Mouse (Mus musculus): ENCODE data around the gene Unc13b. TPM values are rescaled to one million over a fixed set of nuclear protein-coding genes. Genes with fewer than 3 reads are reported as not detected.

Unc13b gene
- polyA plus RNA-seq, 1 experiment from 2014 or later = 19.2 TPM

- 96% methylated on average over 7 of the region's 7 CpGs for WGBS
- ATAC-seq (ENCODE audit: low FRiP score, low read depth) = no peak
- H3K4me3 ChIP-seq = no peak overlapping the region
- H3K9me3 ChIP-seq = no peaks in the 10 kb centered on the region
- no peaks in the 10 kb centered on the region for H3K27me3 ChIP-seq
- no peak overlapping the region for H3K27ac ChIP-seq (replicated peaks)
- H3K4me2 ChIP-seq = no peak overlapping the region
- H3K9ac ChIP-seq = no peak overlapping the region
- peaks cover 29% of the 10 kb centered on the region for H3K36me3 ChIP-seq
- H3K4me1 ChIP-seq (replicated peaks) = peaks cover 35% of the 10 kb centered on the region
These were observed 29.6 kb upstream of the Unc13b start for GRCm38 (mm10) chr4:43029121-43029520.

- Histone ChIP-seq H3K27me3 (no peaks in the 10 kb centered on the region), H3K9me3 (no peaks in the 10 kb centered on the region), H3K4me2 (no peak overlapping the region; the same call in 1 of the 2 replicates), H3K4me1 (replicated peaks) (peaks cover 29% of the 10 kb centered on the region), H3K4me3 (no peak overlapping the region), H3K36me3 (peaks cover 35% of the 10 kb centered on the region), H3K9ac (no peak overlapping the region), H3K27ac (replicated peaks) (no peak overlapping the region)
- ATAC-seq (ENCODE audit: low FRiP score, low read depth) = no peak
- WGBS = 95% methylated on average over 9 of the region's 9 CpGs
These were observed 29.0 kb upstream of the Unc13b start for GRCm38 (mm10) chr4:43029749-43030148.

GRCm38 (mm10) chr4:43030352-43030751 lies 28.4 kb upstream of the Unc13b start:
- Histone ChIP-seq H3K4me3 (peak overlapping the region; percentile 83), H3K36me3 (peaks cover 40% of the 10 kb centered on the region), H3K9ac (peak overlapping the region; percentile 92), H3K4me1 (replicated peaks) (peaks cover 24% of the 10 kb centered on the region), H3K27me3 (no peaks in the 10 kb centered on the region), H3K4me2 (peak overlapping the region; percentile 71), H3K9me3 (no peaks in the 10 kb centered on the region), H3K27ac (replicated peaks) (peak overlapping the region; percentile 84)
- 77% methylated on average over 9 of the region's 9 CpGs for WGBS
- no peak for ATAC-seq (ENCODE audit: low FRiP score, low read depth)

- peak; percentile 65 for ATAC-seq (ENCODE audit: low FRiP score, low read depth)
- Histone ChIP-seq H3K27me3 (no peaks in the 10 kb centered on the region), H3K9me3 (no peaks in the 10 kb centered on the region), H3K36me3 (peaks cover 45% of the 10 kb centered on the region), H3K27ac (replicated peaks) (peak overlapping the region; percentile 84), H3K4me3 (peak overlapping the region; percentile 83), H3K4me2 (peak overlapping the region; percentile 71), H3K4me1 (replicated peaks) (peaks cover 24% of the 10 kb centered on the region), H3K9ac (peak overlapping the region; percentile 92)
- WGBS = 2% methylated on average over 28 of the region's 28 CpGs
These were observed 27.9 kb upstream of the Unc13b start for GRCm38 (mm10) chr4:43030780-43031230.

- peaks cover 24% of the 10 kb centered on the region for H3K4me1 ChIP-seq (replicated peaks)
- H3K9me3 ChIP-seq = no peaks in the 10 kb centered on the region
- peaks cover 49% of the 10 kb centered on the region for H3K36me3 ChIP-seq
- H3K9ac ChIP-seq = peak within 1 kb of the TSS; percentile 92
- H3K27me3 ChIP-seq = no peaks in the 10 kb centered on the region
- peak within 1 kb of the TSS; percentile 84 for H3K27ac ChIP-seq (replicated peaks)
- H3K4me3 ChIP-seq = peak within 1 kb of the TSS; percentile 83
- peak; percentile 96 for ATAC-seq (ENCODE audit: low FRiP score, low read depth)
- under 1% methylated on average over 38 of the region's 38 CpGs for WGBS
- H3K4me2 ChIP-seq = peak within 1 kb of the TSS; percentile 71
These were observed 27.3 kb upstream of the Unc13b start, which contains the start of gene Stoml2 for GRCm38 (mm10) chr4:43031237-43031995. Stoml2 (minus strand) TSS chr4:43031710.

- peaks cover 29% of the 10 kb centered on the region for H3K4me1 ChIP-seq (replicated peaks)
- WGBS = 100% methylated on average over 1 of the region's 1 CpGs
- H3K36me3 ChIP-seq = peaks cover 44% of the 10 kb centered on the region
- H3K27ac ChIP-seq (replicated peaks) = peak overlapping the region; percentile 84; the same call in 1 of the 2 replicates
- H3K9me3 ChIP-seq = no peaks in the 10 kb centered on the region
- ATAC-seq (ENCODE audit: low FRiP score, low read depth) = no peak
- H3K27me3 ChIP-seq = no peaks in the 10 kb centered on the region
- H3K4me3 ChIP-seq = no peak overlapping the region
- H3K9ac ChIP-seq = no peak overlapping the region
- H3K4me2 ChIP-seq = no peak overlapping the region
These were observed 26.3 kb upstream of the Unc13b start for GRCm38 (mm10) chr4:43032501-43032900.

- WGBS = 85% methylated on average over 14 of the region's 14 CpGs
- Histone ChIP-seq H3K27ac (replicated peaks) (no peak overlapping the region), H3K4me2 (no peak overlapping the region), H3K9me3 (no peaks in the 10 kb centered on the region), H3K36me3 (peaks cover 38% of the 10 kb centered on the region), H3K4me3 (no peak overlapping the region), H3K27me3 (no peaks in the 10 kb centered on the region), H3K9ac (no peak overlapping the region), H3K4me1 (replicated peaks) (peaks cover 39% of the 10 kb centered on the region)
- no peak for ATAC-seq (ENCODE audit: low FRiP score, low read depth)
These were observed 25.3 kb upstream of the Unc13b start for GRCm38 (mm10) chr4:43033481-43033880.

- H3K9me3 ChIP-seq = no peaks in the 10 kb centered on the region
- 92% methylated on average over 6 of the region's 6 CpGs for WGBS
- no peak for ATAC-seq (ENCODE audit: low FRiP score, low read depth)
These were observed 22.9 kb upstream of the Unc13b start for GRCm38 (mm10) chr4:43035851-43036250.

GRCm38 (mm10) chr4:43036356-43036755 lies 22.4 kb upstream of the Unc13b start:
- Histone ChIP-seq H3K36me3 (peaks cover 33% of the 10 kb centered on the region), H3K4me2 (no peak overlapping the region), H3K4me1 (replicated peaks) (peaks cover 44% of the 10 kb centered on the region), H3K27ac (replicated peaks) (no peak overlapping the region), H3K27me3 (no peaks in the 10 kb centered on the region), H3K9ac (no peak overlapping the region), H3K4me3 (no peak overlapping the region), H3K9me3 (no peaks in the 10 kb centered on the region)
- WGBS = 87% methylated on average over 10 of the region's 10 CpGs
- no peak for ATAC-seq (ENCODE audit: low FRiP score, low read depth)

More at GRCm38 (mm10) chr4:43035851-43036250, 22.9 kb upstream of the Unc13b start:
- no peak overlapping the region for H3K4me3 ChIP-seq
- H3K4me2 ChIP-seq = no peak overlapping the region
- peaks cover 33% of the 10 kb centered on the region for H3K36me3 ChIP-seq
- no peak overlapping the region for H3K27ac ChIP-seq (replicated peaks)
- H3K27me3 ChIP-seq = no peaks in the 10 kb centered on the region
- H3K4me1 ChIP-seq (replicated peaks) = peaks cover 43% of the 10 kb centered on the region
- no peak overlapping the region for H3K9ac ChIP-seq

GRCm38 (mm10) chr4:43037860-43038566 lies 20.7 kb upstream of the Unc13b start:
- 70% methylated on average over 4 of the region's 4 CpGs for WGBS
- Histone ChIP-seq H3K36me3 (peaks cover 33% of the 10 kb centered on the region), H3K27me3 (no peaks in the 10 kb centered on the region), H3K4me3 (no peak overlapping the region), H3K4me2 (peak overlapping the region; percentile 82), H3K27ac (replicated peaks) (no peak overlapping the region), H3K4me1 (replicated peaks) (peaks cover 33% of the 10 kb centered on the region), H3K9me3 (no peaks in the 10 kb centered on the region), H3K9ac (no peak overlapping the region)
- ATAC-seq (ENCODE audit: low FRiP score, low read depth) = no peak

- WGBS = 55% methylated on average over 15 of the region's 15 CpGs
- no peaks in the 10 kb centered on the region for H3K9me3 ChIP-seq
- H3K4me2 ChIP-seq = peak overlapping the region; percentile 82
- no peaks in the 10 kb centered on the region for H3K27me3 ChIP-seq
- peaks cover 41% of the 10 kb centered on the region for H3K4me1 ChIP-seq (replicated peaks)
- peaks cover 25% of the 10 kb centered on the region for H3K36me3 ChIP-seq
- peak overlapping the region; percentile 94 for H3K4me3 ChIP-seq
- peak overlapping the region; percentile 82; the same call in 1 of the 2 replicates for H3K27ac ChIP-seq (replicated peaks)
- H3K9ac ChIP-seq = peak overlapping the region; percentile 82
- ATAC-seq (ENCODE audit: low FRiP score, low read depth) = no peak
These were observed 19.9 kb upstream of the Unc13b start for GRCm38 (mm10) chr4:43038567-43039495.

Data from hindbrain, embryonic 15.5 days (tissue).